Mouse (Mus musculus) forebrain, embryonic 11.5 days (tissue): Measurements from ENCODE around the gene Apol10b. TPM values are rescaled to one million over a fixed set of nuclear protein-coding genes. Genes with fewer than 3 reads are reported as not detected.
"Not testable (repeated sequence)": the region's sequence is repeated elsewhere in the genome, so short reads cannot be mapped to it uniquely, and the experiment has no call there.

Experiments used
- ATAC-seq: fragments of 200-750 bp; cut with Nextera tagmentation; replicated peaks from 2 replicates; pipeline ENCODE4 v1.8.0; 2017; ENCODE audit warnings: moderate TSS enrichment; ENCODE audit not compliant: low FRiP score
- DNase-seq: peaks from one replicate; pipeline ENCODE4 v3.0.0-alpha.2; 2017; ENCODE audit warnings: low spot score
- H3K27ac ChIP-seq: fragments of 300-500 bp; sonication (generic); 2 replicates; pipeline ENCODE4 v1.5.1; 2014; ENCODE audit warnings: low read depth, low read length
- H3K27me3 ChIP-seq: fragments of 300-500 bp; sonication (generic); 2 replicates; pipeline ENCODE4 v1.6.1; 2014; ENCODE audit warnings: mild to moderate bottlenecking, low read length, mixed read lengths; ENCODE audit not compliant: control insufficient read depth, insufficient read depth
- H3K36me3 ChIP-seq: fragments of 300-500 bp; sonication (generic); 2 replicates; pipeline ENCODE4 v1.6.1; 2014; ENCODE audit warnings: mild to moderate bottlenecking, low read length, moderate library complexity, mixed read lengths; ENCODE audit not compliant: control insufficient read depth, insufficient read depth
- H3K4me1 ChIP-seq: fragments of 300-500 bp; sonication (generic); replicated peaks from 2 replicates; pipeline ENCODE4 v1.6.1; 2014; ENCODE audit warnings: low read length, mixed read lengths; ENCODE audit not compliant: control insufficient read depth, insufficient read depth
- H3K4me2 ChIP-seq: fragments of 300-500 bp; sonication (generic); 2 replicates; pipeline ENCODE4 v1.6.1; 2014; ENCODE audit warnings: low read depth, mild to moderate bottlenecking, low read length, moderate library complexity, mixed read lengths; ENCODE audit not compliant: severe bottlenecking
- H3K4me3 ChIP-seq: fragments of 300-500 bp; sonication (generic); 2 replicates; pipeline ENCODE4 v1.5.1; 2014; ENCODE audit warnings: low read depth, low read length
- H3K9ac ChIP-seq: fragments of 300-500 bp; sonication (generic); 2 replicates; pipeline ENCODE4 v1.6.1; 2014; ENCODE audit warnings: low read length
- H3K9me3 ChIP-seq: fragments of 300-500 bp; sonication (generic); 2 replicates; pipeline ENCODE4 v1.6.1; 2016; ENCODE audit warnings: low read length, mixed read lengths; ENCODE audit not compliant: control insufficient read depth
- WGBS: fragments of 180-500 bp; shearing (Covaris S2); extraction: QIAGEN DNeasy Blood & Tissue Kit; methylation state at CpG from one replicate; pipeline ENCODE4 v1.1.7; 2014; 5-methylcytosine and 5-hydroxymethylcytosine counted together
- polyA plus RNA-seq: library from polyadenylated mRNA; unstranded; fragments of >200 nt; fragmentation: Nextera tagmentation; extraction: Ambion mirVana; gene quantifications from 2 replicates; pipeline ENCODE4 v1.2.1, GENCODE M21; 2014

The Apol10b gene
- polyA plus RNA-seq, 1 experiment from 2014 or later = not detected

GRCm38 (mm10) chr15:77539221-77539620 is 56.7 kb downstream of the Apol10b start:
- WGBS = 54% methylated on average over 1 of the region's 1 CpGs
- H3K9ac ChIP-seq, H3K4me3 ChIP-seq, H3K4me1 ChIP-seq, H3K27ac ChIP-seq, H3K27me3 ChIP-seq, ATAC-seq, H3K36me3 ChIP-seq, H3K4me2 ChIP-seq, H3K9me3 ChIP-seq: not testable (repeated sequence)
- DNase-seq = peak; percentile 8

Other genes with a start within 250 kb of the Apol10b start
- gene Apol7a, start 197.0 kb downstream of the Apol10b start, polyA plus RNA-seq = not detected in 2 replicates
- not detected in 2 replicates for gene Apol9a, start 185.0 kb downstream of the Apol10b start, polyA plus RNA-seq
- gene Apol7b, start 148.6 kb downstream of the Apol10b start, polyA plus RNA-seq = not detected in 2 replicates
- gene Apol10a, start 119.1 kb downstream of the Apol10b start, polyA plus RNA-seq = not detected in 2 replicates
- not detected in 2 replicates for gene Apol11a, start 87.9 kb downstream of the Apol10b start, polyA plus RNA-seq
- gene Apol7c, start 62.8 kb downstream of the Apol10b start, polyA plus RNA-seq = not detected in 2 replicates
- gene 1700025B11Rik, start 34.2 kb downstream of the Apol10b start, polyA plus RNA-seq = not detected in 2 replicates
- gene Gm36245, start 3.1 kb upstream of the Apol10b start, polyA plus RNA-seq = not detected in 2 replicates
- gene Apol11b, start 47.2 kb upstream of the Apol10b start, polyA plus RNA-seq = not detected in 2 replicates
- not detected in 2 replicates for gene Apol7e, start 102.7 kb upstream of the Apol10b start, polyA plus RNA-seq
- not detected in 2 replicates for gene Apol9b, start 132.9 kb upstream of the Apol10b start, polyA plus RNA-seq
- 0.16 and 0.21 TPM in 2 replicates for gene Apol8, start 160.9 kb upstream of the Apol10b start, polyA plus RNA-seq
- 32.0 and 37.4 TPM in 2 replicates for gene Myh9, start 246.1 kb upstream of the Apol10b start, polyA plus RNA-seq